Mouse (Mus musculus): ENCODE data around the gene Chchd5.

DNA sequence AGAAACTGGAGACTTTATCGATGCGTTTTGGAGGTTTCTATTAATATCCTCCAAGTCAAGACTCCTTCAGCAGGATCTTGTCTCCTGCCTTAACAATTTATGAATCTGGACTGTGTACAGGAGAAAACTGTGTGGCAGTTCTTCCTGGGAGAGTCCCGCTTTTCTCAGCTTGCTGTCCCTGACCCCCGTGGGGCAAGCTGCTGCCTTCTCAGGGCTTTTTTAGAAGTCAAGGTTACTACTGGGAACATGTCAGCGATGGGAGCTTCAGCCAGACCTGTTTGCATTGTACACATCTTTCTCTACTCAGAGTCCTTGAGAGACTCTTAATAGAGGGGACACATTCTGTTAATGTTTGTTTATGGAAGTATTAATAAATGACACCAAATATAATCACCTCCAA lies 20.9 kb downstream of the Chchd5 start:
- TF ChIP-seq CTCF (IDR thresholded peaks at IDR 0.05; ENCODE audit: control insufficient read depth, insufficient read depth, insufficient read length) (no peak), CEBPB (IDR thresholded peaks at IDR 0.05; ENCODE audit: low read depth) (no peak), MAX (IDR thresholded peaks at IDR 0.05) (no peak), USF1 (IDR thresholded peaks at IDR 0.05; ENCODE audit: low read depth) (no peak), MYOG (IDR thresholded peaks at IDR 0.05; ENCODE audit: control insufficient read depth, extremely low read depth, insufficient read length) (no peak)

Measured in C2C12 (cell line).